Mouse (Mus musculus) embryonic facial prominence, embryonic 10.5 days (tissue): ENCODE measurements around the gene Mmp28. TPM values are rescaled to one million over a fixed set of nuclear protein-coding genes. Genes with fewer than 3 reads are reported as not detected.

Source experiments
- DNase-seq: peaks from one replicate; pipeline ENCODE4 v3.0.0-alpha.2; 2017; ENCODE audit warnings: low spot score
- H3K27ac ChIP-seq: fragments of 300-500 bp; sonication (generic); replicated peaks from 2 replicates; pipeline ENCODE4 v1.5.1; 2016; ENCODE audit warnings: mild to moderate bottlenecking
- H3K27me3 ChIP-seq: fragments of 300-500 bp; sonication (generic); replicated peaks from 2 replicates; pipeline ENCODE4 v1.6.1; 2016; ENCODE audit warnings: low read depth, mild to moderate bottlenecking; ENCODE audit not compliant: poor library complexity, severe bottlenecking
- H3K36me3 ChIP-seq: fragments of 300-500 bp; sonication (generic); replicated peaks from 2 replicates; pipeline ENCODE4 v1.6.1; 2016; ENCODE audit warnings: mild to moderate bottlenecking, moderate library complexity
- H3K4me1 ChIP-seq: fragments of 300-500 bp; sonication (generic); 2 replicates; pipeline ENCODE4 v1.6.1; 2016
- H3K4me3 ChIP-seq: fragments of 300-500 bp; sonication (generic); 2 replicates; pipeline ENCODE4 v1.5.1; 2016; ENCODE audit warnings: mild to moderate bottlenecking, moderate library complexity
- H3K9me3 ChIP-seq: fragments of 300-500 bp; sonication (generic); 2 replicates; pipeline ENCODE4 v1.6.1; 2016; ENCODE audit warnings: mild to moderate bottlenecking
- WGBS: fragments of 180-500 bp; shearing (Covaris S2); methylation state at CpG from one replicate; pipeline ENCODE4 v1.1.7; 2016; 5-methylcytosine and 5-hydroxymethylcytosine counted together
- polyA plus RNA-seq: library from polyadenylated mRNA; unstranded; fragments of >200 nt; fragmentation: Nextera tagmentation; extraction: Ambion mirVana; gene quantifications from 2 replicates; pipeline ENCODE4 v1.2.1, GENCODE M21; 2016

Gene Mmp28
- polyA plus RNA-seq, 1 experiment from 2014 or later = 1.5 TPM

DNA sequence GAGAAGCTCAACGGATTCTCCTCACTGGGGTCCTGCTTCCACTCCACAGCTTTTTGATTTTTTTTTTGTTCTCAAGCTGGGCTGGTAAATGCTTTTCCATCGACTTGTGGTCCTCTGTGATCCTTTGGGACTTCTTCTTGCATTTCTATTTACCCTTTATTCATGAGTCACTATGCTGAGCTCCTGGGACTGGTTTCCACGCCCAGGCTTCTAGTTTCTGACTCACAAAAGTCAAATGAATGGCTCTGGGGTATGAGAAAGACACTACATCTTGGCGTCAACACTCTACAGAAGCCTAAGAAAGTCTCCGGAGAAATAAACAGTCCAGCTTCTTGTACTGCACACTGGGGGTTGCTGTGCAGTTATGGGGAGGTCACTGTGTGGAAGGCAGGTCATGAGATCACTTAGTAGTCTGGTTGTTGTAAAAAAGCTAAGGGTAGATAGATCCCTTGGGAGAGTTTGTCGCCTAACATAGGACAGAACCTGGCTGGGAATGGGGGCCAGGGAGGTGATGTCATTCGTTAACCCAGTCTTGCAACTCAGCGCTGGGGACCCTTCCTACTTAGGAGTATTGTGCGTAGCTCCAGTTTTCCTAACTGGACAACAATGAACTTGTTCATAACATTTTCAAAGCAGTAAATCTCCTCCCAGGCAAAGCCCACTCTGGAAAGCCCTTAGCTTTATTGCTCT is 4.8 kb downstream of the Mmp28 start:
- H3K36me3 ChIP-seq = no peaks in the 10 kb centered on the region
- no peak for DNase-seq
- H3K9me3 ChIP-seq = no peaks in the 10 kb centered on the region
- H3K27me3 ChIP-seq = peaks cover 39% of the 10 kb centered on the region
- no peak overlapping the region for H3K4me3 ChIP-seq
- peaks cover 56% of the 10 kb centered on the region for H3K4me1 ChIP-seq
- no peak overlapping the region for H3K27ac ChIP-seq
- WGBS = 66% methylated on average over 9 of the region's 9 CpGs

DNA sequence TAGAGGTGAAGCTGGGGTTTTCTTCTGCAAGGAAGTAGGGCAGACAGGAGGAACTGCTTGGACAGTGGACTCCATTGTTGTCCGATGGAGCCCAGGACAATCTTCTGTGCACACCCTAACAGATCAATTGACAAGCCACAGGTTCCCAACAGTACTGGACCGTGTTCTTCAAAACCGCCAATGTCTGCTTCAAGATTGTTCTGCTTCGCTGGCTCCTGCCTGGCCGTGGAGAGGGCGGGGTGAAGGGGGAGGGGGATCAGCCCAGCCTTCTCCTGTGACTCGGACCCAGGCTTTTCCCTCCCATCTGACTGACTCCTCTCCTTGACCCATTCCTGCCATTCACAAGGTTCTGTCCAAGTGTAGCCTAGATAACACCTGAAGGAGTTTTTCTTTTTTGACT is 5.6 kb downstream of the Mmp28 start:
- Histone ChIP-seq H3K27me3 (peaks cover 31% of the 10 kb centered on the region), H3K4me3 (no peak overlapping the region), H3K9me3 (no peaks in the 10 kb centered on the region), H3K36me3 (no peaks in the 10 kb centered on the region), H3K27ac (no peak overlapping the region), H3K4me1 (peaks cover 48% of the 10 kb centered on the region)
- no peak for DNase-seq
- 32% methylated on average over 7 of the region's 7 CpGs for WGBS

GRCm38 (mm10) chr11:83455608-83456007 is 7.3 kb downstream of the Mmp28 start:
- peaks cover 18% of the 10 kb centered on the region for H3K27me3 ChIP-seq
- no peak for DNase-seq

GRCm38 (mm10) chr11:83454548-83454947 is 8.3 kb downstream of the Mmp28 start:
- WGBS = 14% methylated on average over 4 of the region's 4 CpGs
- H3K36me3 ChIP-seq = no peaks in the 10 kb centered on the region
- H3K27me3 ChIP-seq = 0 out of 2 replicates have a peak, but pooled peaks cover 7% of the 10 kb centered on the region
- peak overlapping the region; percentile 19; the same call in 1 of the 2 replicates for H3K27ac ChIP-seq
- H3K4me3 ChIP-seq = no peak overlapping the region
- no peaks in the 10 kb centered on the region for H3K9me3 ChIP-seq
- H3K4me1 ChIP-seq = peaks cover 48% of the 10 kb centered on the region
- no peak for DNase-seq

More at GRCm38 (mm10) chr11:83455608-83456007, 7.3 kb downstream of the Mmp28 start:
- Histone ChIP-seq H3K36me3 (no peaks in the 10 kb centered on the region), H3K4me3 (no peak overlapping the region), H3K4me1 (peaks cover 41% of the 10 kb centered on the region), H3K9me3 (no peaks in the 10 kb centered on the region), H3K27ac (no peak overlapping the region)
- 69% methylated on average over 3 of the region's 3 CpGs for WGBS

DNA sequence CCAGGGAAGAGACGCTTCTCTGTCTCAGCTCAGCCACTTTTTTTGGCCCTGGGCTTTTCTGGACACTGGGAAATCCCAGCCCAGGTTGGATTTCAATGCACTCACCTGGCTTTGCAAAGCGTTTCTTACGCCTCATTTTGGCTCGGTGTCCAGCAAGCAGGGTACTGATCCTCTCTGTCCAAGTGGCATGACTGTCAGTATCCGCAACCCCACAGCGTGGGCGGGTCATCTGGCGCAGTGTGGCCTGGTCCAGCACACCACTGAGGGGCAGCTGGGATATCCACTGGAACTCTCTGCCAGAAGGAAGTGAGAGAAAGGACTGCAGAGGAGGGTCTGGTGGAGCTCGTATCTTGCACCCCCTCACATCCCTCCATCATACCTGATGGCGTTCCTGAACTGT is 11.6 kb downstream of the Mmp28 start:
- no peaks in the 10 kb centered on the region for H3K36me3 ChIP-seq
- no peak for DNase-seq
- H3K4me3 ChIP-seq = no peak overlapping the region
- peaks cover 58% of the 10 kb centered on the region for H3K4me1 ChIP-seq
- no peak overlapping the region for H3K27ac ChIP-seq
- peaks cover 22% of the 10 kb centered on the region for H3K27me3 ChIP-seq
- no peaks in the 10 kb centered on the region for H3K9me3 ChIP-seq
- WGBS = 88% methylated on average over 10 of the region's 10 CpGs

DNA sequence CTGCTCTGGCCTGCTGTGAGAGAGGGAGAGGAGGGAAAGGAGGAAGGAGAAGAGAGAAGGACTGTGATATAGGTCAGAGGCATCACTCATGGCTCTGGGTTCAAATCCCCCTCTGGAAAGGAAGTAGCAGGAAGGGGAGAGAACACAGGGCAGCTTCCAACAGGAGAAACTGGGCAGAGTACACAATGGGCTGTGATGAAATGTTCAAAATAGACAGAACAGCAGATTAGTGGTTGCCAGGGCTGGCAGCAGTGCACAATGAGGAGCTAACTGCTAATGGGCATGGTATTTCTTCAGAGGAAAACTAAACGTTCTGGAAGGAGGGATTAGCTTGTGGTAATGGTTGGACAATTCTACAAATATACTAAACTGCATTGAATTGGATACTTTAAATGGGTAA is 12.3 kb downstream of the Mmp28 start:
- Histone ChIP-seq H3K4me1 (peaks cover 51% of the 10 kb centered on the region), H3K9me3 (no peaks in the 10 kb centered on the region), H3K36me3 (no peaks in the 10 kb centered on the region), H3K4me3 (no peak overlapping the region), H3K27ac (no peak overlapping the region), H3K27me3 (peaks cover 29% of the 10 kb centered on the region)
- WGBS = 49% methylated on average over 1 of the region's 1 CpGs
- no peak for DNase-seq

DNA sequence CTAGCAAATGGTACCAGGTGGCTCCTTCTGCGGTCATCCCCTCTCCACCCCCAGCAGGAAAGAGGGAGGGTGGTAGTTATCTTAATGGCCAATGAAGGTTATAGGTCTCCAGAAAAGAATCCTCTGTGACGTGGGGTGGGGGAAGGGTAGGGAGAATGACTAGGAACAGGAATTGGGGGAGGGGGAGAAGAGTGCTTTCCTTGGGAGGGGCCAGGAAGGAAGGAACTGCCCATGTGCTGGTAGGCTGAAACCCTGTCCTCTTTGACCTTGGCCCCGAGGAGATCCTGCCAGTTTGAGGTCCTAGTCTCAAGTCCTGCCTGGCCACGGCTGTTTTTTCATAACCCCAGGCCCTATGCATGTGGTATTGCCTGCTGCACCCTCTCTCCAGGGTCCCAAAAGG is 13.6 kb downstream of the Mmp28 start:
- H3K36me3 ChIP-seq = no peaks in the 10 kb centered on the region
- peak; percentile 50 for DNase-seq
- WGBS = 30% methylated on average over 4 of the region's 4 CpGs
- peaks cover 46% of the 10 kb centered on the region for H3K4me1 ChIP-seq
- H3K9me3 ChIP-seq = no peaks in the 10 kb centered on the region
- no peak overlapping the region for H3K4me3 ChIP-seq
- peak overlapping the region; percentile 78 for H3K27ac ChIP-seq
- H3K27me3 ChIP-seq = peaks cover 37% of the 10 kb centered on the region

GRCm38 (mm10) chr11:83448927-83449236 is 14.0 kb downstream of the Mmp28 start:
- Histone ChIP-seq H3K36me3 (no peaks in the 10 kb centered on the region), H3K4me3 (no peak overlapping the region), H3K9me3 (no peaks in the 10 kb centered on the region), H3K27me3 (peaks cover 41% of the 10 kb centered on the region), H3K27ac (peak overlapping the region; percentile 78), H3K4me1 (peaks cover 48% of the 10 kb centered on the region)
- DNase-seq = no peak

- WGBS = 28% methylated on average over 16 of the region's 16 CpGs
- H3K4me1 ChIP-seq = peaks cover 54% of the 10 kb centered on the region
- H3K27ac ChIP-seq = peak overlapping the region; percentile 78
- no peaks in the 10 kb centered on the region for H3K9me3 ChIP-seq
- peak; percentile 59 for DNase-seq
- no peak overlapping the region for H3K4me3 ChIP-seq
- no peaks in the 10 kb centered on the region for H3K36me3 ChIP-seq
- H3K27me3 ChIP-seq = peaks cover 47% of the 10 kb centered on the region
Observed at GRCm38 (mm10) chr11:83448021-83448926, 14.6 kb downstream of the Mmp28 start.

- Histone ChIP-seq H3K36me3 (no peaks in the 10 kb centered on the region), H3K27ac (peak overlapping the region; percentile 78; the same call in 1 of the 2 replicates), H3K9me3 (no peaks in the 10 kb centered on the region), H3K4me1 (peaks cover 58% of the 10 kb centered on the region), H3K27me3 (peaks cover 54% of the 10 kb centered on the region), H3K4me3 (no peak overlapping the region)
- 59% methylated on average over 10 of the region's 10 CpGs for WGBS
- DNase-seq = no peak
Observed at GRCm38 (mm10) chr11:83447612-83448011, 15.3 kb downstream of the Mmp28 start.

GRCm38 (mm10) chr11:83445001-83445400 is 17.9 kb downstream of the Mmp28 start:
- 30% methylated on average over 19 of the region's 19 CpGs for WGBS
- H3K9me3 ChIP-seq = no peaks in the 10 kb centered on the region
- no peak overlapping the region for H3K27ac ChIP-seq
- no peaks in the 10 kb centered on the region for H3K36me3 ChIP-seq
- H3K27me3 ChIP-seq = peaks cover 70% of the 10 kb centered on the region
- peak overlapping the region; percentile 43 for H3K4me3 ChIP-seq
- DNase-seq = no peak
- peaks cover 70% of the 10 kb centered on the region for H3K4me1 ChIP-seq

- DNase-seq = no peak
- H3K36me3 ChIP-seq = no peaks in the 10 kb centered on the region
- 12% methylated on average over 7 of the region's 7 CpGs for WGBS
- peak overlapping the region; percentile 25; the same call in 1 of the 2 replicates for H3K4me3 ChIP-seq
- H3K4me1 ChIP-seq = peaks cover 62% of the 10 kb centered on the region
- no peak overlapping the region for H3K27ac ChIP-seq
- H3K27me3 ChIP-seq = peaks cover 77% of the 10 kb centered on the region
- H3K9me3 ChIP-seq = no peaks in the 10 kb centered on the region
Observed at GRCm38 (mm10) chr11:83443824-83444223, 19.0 kb downstream of the Mmp28 start.
